Mouse (Mus musculus) fibroblast of lung, adult 2 months (primary cell): ENCODE measurements around the gene Mcam.
"Not testable (repeated sequence)": the region's sequence is repeated elsewhere in the genome, so short reads cannot be mapped to it uniquely, and the experiment has no call there.

Experiments
- DNase-seq: peaks from one replicate; pipeline ENCODE4 v3.0.0-alpha.2; 2011; ENCODE audit warnings: low read depth

Mcam gene

DNA sequence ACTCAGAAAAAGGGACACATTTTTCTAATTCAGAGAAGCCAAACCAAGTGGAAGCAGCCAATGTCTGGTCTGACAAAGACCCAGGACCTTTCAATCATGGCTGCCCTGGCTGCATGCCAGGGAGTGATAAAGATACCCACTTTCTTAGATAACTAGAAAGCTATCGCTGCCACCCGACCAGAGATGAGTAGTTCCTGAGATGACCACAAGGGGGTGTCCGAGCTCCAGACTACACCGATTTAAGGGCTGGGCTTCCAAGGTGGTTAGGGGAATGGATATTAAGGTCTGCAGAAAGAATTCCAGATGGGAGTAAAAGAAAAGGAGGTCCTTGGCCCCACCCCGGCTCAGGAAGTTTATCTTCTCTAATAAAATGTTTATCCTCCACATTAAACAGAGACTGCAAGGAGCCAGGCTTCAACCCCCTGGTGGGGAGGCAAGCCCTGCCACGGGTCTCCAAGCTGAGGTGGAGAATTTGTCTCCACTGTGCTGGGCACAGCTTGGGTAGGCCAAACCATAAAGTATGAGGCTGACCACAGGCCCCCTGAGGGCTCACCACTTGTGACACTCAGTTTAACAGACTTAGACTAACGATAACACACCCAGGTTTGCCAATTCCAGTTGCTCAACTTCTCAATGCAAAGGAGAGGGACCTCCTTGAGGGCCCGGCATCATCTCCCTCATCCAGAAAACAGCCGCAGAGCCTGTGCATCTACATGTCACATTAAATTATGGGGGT, 24.7 kb upstream of the Mcam start:
- no peak for DNase-seq

DNA sequence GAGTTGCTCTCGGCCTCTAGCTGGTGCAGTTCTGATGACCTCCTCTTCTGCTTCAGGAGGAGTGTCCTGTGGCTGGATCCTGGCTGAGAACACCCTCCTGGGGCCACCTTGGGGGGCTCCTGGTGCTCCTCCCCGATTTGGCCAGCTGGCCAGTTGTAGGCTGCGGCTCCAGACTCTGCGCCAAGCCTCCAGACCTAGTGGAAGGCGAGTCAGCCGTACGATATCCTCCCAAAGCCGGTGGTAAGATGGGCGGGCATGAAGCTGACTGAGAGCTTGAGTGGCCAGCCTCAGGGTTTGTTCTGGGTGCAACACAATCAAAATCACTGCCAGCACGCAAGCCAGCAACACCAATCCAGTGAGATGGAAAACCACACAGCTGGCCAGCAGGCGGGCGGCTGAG, 22.4 kb upstream of the Mcam start:
- not testable (repeated sequence) for DNase-seq

GRCm38 (mm10) chr9:44113105-44113789, 21.0 kb upstream of the Mcam start, which contains the start of the genes Gm49380 and Rnf26:
Gm49380 (minus strand) TSS chr9:44113500.
Rnf26 (minus strand) TSS chr9:44113517.
- DNase-seq: peak; percentile 97

- DNase-seq: no peak
These were observed 19.8 kb upstream of the Mcam start for GRCm38 (mm10) chr9:44114453-44114852.

DNA sequence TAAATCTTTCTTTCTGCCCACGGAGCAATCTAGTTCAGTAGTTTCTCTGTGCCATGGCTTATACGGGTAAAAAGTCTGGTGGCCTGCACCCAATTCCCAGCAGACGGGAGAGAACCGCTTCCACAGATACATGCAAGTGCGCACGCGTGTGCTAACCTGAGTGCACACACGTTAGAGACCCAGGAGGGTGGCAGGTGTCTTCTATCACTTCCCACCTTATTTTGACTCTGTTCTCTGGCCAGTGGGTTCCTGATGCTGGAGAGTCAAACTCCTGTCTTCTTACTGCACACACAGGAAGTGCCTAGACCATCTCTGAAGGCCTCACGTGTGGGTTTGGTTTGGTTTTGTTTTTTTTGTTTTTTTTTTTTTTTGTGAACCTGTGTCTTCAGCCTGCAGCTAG, 18.7 kb upstream of the Mcam start:
- DNase-seq: no peak

- no peak for DNase-seq
These were observed 18.1 kb upstream of the Mcam start for GRCm38 (mm10) chr9:44116182-44116581.

GRCm38 (mm10) chr9:44119011-44119410, 15.3 kb upstream of the Mcam start:
- DNase-seq: no peak

DNA sequence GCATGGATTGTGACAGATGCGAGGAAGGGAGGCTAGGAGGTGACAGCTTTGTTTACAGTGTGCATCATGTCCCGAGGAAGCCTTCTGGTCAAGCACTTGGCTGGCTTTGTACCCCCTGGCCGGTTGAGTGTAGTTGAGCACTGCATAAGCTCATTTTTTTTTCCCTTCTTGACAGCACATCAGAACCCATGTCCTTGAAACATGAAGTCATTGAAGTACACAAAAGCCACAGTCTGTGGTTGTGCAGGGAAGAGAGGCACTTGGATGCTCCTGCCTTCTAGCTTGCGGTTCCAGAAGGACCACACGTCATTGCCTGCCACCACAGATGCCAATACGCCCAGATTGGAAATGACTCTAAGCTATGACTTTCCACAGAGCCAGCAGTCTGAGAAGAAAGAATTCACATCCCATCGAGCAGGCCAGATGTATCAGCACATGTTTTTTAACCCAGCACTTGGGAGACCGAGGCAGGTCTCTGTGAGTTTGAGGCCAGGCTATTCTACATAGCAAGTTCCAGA, 14.3 kb upstream of the Mcam start:
- DNase-seq: no peak

DNA sequence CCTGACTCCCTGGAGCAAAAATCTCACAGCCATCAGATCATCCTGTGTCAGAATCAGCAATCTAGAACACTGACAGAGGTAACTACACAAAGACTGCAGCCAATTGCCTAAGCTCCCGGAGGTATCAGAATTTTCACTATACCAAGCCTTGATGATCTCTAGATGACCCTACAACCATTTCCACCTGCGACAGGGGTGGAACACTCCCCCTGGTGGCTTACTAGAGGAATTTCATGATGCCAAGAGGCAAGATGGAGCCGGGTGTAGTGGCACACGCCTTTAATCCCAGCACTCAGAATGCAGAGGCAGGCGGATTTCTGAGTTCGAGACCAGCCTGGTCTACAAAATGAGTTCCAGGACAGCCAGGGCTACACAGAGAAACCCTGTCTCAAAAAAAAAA, 10.0 kb upstream of the Mcam start:
- DNase-seq: no peak

DNA sequence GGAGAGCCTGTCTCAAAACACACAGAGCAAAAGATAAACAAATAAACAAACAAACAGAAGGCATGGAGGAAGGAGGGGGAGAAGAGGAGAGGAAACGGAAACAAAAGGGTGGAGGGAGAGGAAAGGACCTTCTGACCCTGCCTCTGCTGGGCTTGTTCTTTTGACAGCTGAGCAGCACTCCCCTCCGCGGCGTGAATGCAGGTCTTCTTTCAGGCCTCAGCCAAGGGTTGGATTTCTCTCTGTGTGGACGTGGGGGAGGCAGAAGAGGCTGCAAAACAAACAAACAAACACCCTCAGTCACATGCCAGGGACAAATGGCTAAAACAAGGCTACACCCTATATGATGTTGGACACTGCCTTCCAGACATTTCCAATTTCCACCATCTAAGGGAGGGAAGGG, 9.2 kb upstream of the Mcam start:
- DNase-seq: no peak

- DNase-seq: peak; percentile 67
These were observed 8.5 kb upstream of the Mcam start for GRCm38 (mm10) chr9:44125546-44126428.

DNA sequence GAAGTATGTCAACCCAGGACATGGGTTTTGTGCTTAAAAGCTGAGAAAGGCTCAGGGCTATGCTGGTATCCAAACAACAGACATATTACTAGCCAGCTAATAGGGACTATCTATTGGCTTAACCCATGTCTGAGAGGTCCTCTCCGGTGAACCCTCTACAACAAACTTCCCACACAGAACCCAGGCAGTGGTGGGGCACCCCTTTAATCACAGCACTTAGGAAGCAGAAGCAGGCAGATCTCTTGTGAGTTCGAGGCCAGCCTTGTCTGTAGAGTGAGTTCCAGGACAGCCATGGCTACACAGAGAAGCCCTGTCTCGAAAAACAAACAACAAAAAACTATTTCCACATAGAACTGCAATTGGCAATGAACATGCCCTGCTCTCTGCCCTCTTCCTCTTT, 7.5 kb upstream of the Mcam start:
- DNase-seq: no peak

DNA sequence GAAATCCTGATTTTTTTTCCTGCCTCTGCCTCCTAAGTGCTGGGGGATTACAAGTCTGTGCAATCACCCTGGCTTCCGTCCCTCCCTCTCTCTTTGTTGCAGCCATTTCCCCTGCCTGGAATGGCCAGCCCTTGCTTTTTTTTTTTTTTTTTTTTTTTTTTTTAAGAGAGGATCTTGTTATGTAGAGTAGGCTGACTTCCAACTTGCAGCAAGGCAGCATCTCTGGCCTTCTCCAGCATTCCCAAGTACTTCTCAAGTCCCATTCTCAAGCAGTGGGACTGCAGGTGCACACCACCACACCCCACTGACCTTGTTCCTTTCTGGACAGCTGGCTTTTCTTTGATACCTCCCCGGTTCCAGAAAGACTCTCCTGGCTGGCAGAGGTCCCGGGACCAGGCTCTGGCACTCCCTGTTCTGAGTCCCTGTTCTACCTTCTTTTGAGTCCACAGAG, 6.9 kb upstream of the Mcam start:
- DNase-seq: no peak

DNA sequence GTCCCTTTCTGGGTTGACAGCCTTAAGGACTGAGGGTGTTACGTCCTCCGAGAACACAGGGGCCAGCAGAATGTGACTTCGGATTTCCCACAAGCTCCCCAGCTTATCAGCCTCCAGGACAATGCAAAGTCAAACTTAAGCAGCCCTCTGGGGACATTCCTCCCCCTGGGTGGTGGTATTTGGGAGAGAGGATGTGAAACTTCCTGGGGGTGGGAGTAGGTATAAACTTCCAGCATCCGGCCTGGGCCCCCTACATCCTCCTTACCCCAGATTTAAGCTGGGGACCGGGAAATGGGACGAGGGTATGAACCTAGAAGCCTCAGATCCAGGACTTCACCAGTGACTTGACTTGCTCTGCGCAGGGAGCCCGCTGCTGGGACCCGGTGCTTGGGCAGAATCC, 4.6 kb upstream of the Mcam start:
- no peak for DNase-seq

DNA sequence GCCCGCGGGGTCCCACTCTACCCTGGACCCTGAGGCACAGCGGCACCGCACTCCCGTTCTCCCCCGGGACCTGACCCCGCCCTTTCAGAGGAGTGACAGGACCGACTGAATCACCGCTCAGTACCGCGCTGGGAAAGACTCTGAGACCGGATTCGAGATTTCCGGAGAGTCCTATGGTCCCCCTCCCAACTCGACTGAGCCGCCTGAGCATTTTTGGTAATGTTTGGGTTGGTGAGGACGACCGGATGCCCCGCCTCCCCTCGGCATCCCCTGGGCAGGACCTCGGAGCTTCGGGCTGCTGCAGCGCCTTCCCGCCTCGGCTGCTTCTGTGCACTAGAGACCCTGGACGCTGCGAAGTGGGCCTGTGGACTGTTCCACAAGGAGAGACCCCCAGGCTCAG, 4.2 kb upstream of the Mcam start:
- no peak for DNase-seq

- DNase-seq: no peak
These were observed 3.5 kb upstream of the Mcam start for GRCm38 (mm10) chr9:44130581-44131275.

- DNase-seq: no peak
These were observed 3.0 kb upstream of the Mcam start for GRCm38 (mm10) chr9:44131276-44131590.

DNA sequence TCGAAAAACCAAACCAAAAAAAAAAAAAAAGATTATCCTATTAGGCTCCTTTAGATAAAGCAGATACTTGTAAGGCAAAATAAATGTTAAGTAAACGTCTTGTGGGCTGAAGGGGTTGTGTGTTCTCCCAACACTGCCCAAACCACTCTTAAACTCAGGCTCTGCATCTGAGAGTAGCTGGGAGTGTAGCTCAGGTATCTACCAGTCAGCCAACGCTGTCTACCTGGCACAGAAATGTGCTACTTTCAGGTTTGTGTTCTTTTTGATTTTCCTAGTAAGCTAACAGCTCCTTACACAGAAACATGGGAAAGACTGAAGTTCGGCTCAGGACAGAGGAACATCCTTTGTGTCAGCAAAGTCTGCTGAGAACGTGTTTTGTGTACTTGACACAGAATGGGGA, 2.1 kb upstream of the Mcam start:
- no peak for DNase-seq

GRCm38 (mm10) chr9:44133287-44133686, 982 bp upstream of the Mcam start:
- DNase-seq: no peak

GRCm38 (mm10) chr9:44134851-44135730, 822 bp downstream of the Mcam start:
- DNase-seq: no peak
